Mouse (Mus musculus) right cerebral cortex, adult 18-20 months (tissue): ENCODE measurements at regions not wholly inside any gene's neighbourhood (a gene's known extent, or its start where the extent isn't known, plus 50 kb on each side); places are given as distances from the start of the nearest gene placed in this dataset.

Experiments used
- DNase-seq: peaks from one replicate; pipeline ENCODE4 v3.0.0; 2022; ENCODE audit warnings: mixed read lengths

DNA sequence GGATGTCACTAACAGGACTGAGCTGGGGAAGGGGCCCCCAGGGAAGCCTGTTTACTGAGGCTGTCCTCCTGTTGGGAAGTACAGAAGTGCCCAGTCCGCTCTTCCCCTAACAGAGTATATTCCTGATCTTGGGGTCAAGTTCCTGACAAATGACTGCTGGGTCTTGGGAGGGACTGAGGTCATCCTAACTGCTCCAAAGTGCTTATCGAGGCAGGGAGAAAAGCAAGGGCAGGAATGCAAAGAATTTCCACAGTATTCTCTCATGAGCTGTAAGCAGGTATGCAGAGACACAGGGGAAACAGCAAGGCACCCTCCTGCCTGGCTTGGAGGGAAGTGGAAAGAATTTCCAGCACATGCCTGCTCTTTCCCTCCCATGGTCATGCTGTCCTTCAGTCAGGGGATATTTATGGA, 107.9 kb downstream of the Oma1 start:
- no peak for DNase-seq

DNA sequence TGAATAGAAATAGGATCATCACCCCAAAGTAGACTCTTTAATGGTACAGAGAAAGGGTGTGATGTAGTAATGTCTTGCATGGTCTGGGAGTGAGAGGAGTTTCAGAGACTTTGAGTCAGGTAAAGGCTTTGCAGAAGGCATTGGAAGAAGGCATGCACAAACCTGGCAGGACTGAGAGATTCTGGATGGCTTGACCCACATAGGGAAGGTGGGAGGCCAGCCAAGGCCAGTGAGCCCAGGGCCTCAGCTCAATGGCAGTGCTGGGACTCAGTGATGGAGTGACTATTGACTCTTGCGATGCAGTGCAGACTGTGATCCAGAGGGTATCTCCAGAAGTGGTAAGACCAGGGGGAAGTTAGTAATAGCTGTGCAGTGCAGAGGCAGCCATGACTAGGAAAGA, 127.8 kb downstream of the Oma1 start:
- no peak for DNase-seq

DNA sequence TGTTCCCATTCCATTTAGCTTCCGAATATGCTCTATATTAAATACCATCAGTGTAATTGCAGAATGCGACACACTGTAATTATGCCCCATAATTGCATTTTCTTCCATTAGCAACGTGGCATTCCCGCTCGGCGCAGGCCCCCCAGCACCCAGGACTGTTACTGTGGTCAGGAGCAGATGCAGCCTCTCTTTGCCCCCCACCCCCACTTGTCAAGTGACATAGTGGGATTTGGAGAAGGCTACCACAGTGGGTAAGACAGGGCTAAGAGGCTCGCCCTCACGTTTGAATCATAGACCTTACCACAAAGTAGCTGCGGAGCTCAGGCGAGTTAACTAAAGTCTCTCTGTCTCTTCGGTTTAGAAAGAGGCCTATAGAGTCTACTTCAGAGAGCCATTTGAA, 128.3 kb downstream of the Oma1 start:
- DNase-seq, result no peak

DNA sequence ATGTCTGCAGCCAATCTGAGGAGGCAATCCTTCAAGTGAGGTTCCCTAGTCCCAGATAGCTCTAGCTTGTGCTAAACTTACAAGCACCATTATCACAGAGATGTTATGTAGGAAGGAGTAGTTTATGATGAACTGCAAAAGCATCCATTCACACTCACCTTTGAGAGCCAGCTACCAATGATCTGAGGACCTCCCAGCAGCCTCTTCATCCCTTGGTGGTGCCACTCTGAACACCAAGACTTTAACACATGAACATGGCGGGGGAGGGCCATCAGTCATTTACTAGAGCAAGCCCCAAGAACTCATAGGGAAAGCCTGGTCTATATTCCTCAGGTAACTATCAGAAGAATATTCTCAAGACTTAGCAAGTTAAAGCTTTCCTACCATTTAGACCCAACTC, 135.7 kb downstream of the Oma1 start:
- no peak for DNase-seq

DNA sequence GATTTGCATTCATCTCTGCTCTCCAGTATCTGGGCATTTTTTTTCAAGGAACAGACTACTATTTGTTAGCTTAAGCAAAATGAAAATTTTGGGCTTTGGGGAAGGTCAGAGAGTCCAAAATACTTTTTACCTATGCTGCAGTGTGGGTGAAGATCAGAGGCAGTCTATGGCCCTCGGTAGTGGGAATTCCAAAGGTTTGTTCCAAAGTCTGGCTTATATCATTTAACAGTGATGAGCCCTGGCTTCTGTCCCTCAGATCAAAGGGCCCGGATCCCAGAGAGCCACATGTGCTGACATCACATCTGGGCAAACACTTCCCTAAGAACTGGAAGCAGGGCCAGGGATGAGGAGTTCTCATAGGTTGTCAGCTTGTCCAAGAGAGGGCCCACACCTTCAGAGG, 136.5 kb downstream of the Oma1 start:
- DNase-seq, result no peak

DNA sequence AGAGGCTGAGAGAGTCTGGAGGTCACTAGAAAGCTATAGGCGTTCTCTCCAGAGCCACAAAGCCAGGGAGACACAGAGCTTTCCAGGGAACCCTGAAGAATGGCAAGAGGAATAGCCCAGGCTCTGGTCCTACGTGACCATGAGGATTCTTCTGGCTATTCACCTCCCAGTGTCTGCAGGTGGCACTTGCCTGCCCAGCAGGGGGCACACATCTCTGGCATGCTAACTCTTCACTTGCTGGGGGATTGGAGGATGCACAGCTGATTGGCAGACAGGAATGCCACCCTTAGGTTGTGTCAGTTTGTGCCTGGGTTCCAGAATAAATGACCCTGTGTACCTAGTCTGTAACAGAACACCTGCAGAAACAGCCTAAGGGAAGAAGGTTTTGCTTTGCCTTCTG, 141.8 kb downstream of the Oma1 start:
- DNase-seq, result no peak

DNA sequence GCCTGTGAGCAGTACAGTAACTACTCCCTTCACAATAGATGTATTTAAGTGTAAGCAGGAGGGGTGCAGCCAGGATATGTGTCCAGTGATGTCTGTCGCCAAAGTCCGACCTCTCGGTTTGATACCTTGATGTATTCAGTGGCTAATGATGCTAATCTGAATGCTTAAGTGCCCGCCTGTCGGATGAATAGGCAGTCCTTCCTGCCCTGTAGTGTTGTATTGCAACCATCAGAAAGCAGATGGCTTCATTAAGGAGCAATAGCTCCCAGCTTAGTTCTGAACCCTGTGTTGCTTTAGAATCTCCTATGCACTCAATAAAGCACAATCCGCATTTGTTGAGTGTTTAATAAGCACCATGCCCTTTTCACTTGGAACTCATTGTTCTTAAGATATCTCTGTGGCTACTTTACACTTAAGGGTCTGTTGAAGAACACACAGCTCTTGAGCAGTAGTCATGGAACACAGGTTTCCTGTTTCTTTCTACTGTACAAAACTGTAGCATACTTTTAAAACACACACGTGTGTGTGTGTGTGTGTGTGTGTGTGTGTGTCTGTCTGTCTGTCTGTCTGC, 152.5 kb downstream of the Oma1 start:
- DNase-seq, result no peak

DNA sequence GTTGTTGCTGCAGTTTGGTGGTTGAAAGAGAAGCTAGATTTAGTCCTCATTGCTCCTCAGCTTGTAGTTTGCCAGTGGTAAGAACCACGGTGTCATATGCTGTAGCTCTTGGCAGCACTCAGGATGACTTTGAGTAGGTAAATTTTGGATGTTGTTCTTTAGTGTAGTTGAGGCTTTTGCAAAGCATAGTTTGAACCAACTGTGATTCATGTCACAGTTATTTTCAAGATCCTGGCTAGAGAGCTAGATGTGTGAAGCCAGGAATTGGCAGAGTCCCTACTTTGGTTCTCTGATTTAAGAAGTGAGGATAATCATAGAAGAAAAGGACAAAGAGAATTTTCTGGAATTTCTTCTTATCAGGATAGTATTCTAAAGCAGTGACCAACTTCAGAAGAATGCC, 143.6 kb upstream of the Dab1 start:
- peak; percentile 11 for DNase-seq

DNA sequence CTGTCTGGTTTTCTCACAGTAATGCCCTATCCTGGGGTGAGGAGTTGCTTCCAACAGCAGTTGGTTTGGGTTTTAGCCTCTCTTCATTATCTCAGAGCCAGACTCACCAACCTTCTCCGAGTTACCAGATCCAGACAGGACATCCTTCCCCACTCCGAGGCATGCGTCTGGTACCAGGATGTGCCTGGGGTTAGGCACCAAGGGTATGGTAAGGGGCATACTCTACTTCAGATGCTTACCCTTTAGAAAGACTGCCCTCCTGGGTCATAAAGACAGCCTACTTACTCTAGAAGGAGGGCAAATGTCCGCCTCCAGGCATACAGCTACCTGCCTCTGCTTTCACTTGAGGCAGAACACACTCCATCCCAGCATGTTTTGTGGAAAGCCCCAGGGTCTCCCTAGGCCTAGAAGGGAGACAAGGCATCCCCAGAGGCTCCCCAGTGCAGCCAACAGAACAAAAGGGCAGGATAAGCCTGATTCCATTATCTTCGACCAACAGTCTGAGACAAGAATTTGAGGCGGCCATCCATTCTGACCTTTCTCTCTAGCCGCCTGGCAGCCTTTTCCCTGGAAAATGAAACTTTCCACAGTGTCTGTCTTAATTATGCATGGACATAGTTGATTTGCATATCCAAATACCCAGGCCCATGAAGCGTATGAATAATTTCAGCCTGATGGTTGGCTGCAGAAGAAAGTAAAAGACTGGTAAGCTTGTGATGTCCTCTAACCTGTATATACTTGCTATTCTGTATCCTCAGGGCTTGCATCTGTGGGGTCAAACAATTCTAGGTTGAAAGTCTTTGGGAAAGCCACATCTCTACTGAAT, 132.8 kb upstream of the Dab1 start:
- no peak for DNase-seq

DNA sequence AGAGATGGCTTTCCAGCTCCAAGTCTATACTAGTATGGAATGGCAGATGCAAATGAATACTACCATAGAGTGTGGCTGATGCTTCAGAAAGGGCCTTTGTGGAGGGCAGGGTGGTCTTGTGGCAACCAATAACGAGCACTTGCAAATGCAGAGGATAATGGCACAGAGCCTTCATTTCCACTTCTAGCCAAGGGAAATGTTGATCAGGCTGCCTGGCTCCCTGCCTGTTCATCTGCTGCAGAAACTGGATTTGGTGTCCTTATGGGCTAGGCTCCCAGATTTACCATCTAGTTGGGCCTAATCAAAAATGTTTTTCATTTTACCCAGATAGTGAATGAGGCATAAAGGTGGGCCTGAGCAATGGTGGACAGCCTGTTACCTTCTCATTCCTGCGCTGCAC, 110.7 kb upstream of the Dab1 start:
- DNase-seq, result peak; percentile 18

DNA sequence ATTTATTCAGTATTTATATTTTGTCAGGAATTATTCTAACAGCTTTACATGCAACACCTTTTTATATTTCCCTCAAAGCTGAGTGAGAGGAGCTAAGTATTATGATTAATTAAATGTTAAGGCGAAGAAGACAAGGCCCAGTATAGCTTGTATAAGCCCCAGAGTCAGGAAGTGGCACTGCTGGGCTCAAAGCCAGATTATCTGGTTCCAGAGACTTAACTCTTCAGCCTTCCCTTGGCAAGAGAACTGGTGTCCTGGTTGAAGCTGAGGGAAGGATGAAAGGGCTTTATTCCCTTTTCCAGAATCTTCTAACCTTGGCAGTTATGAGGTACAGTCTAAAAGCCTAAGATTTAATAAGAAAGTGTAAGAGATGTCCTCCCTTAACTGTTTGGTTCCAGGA, 106.3 kb upstream of the Dab1 start:
- DNase-seq, result no peak

DNA sequence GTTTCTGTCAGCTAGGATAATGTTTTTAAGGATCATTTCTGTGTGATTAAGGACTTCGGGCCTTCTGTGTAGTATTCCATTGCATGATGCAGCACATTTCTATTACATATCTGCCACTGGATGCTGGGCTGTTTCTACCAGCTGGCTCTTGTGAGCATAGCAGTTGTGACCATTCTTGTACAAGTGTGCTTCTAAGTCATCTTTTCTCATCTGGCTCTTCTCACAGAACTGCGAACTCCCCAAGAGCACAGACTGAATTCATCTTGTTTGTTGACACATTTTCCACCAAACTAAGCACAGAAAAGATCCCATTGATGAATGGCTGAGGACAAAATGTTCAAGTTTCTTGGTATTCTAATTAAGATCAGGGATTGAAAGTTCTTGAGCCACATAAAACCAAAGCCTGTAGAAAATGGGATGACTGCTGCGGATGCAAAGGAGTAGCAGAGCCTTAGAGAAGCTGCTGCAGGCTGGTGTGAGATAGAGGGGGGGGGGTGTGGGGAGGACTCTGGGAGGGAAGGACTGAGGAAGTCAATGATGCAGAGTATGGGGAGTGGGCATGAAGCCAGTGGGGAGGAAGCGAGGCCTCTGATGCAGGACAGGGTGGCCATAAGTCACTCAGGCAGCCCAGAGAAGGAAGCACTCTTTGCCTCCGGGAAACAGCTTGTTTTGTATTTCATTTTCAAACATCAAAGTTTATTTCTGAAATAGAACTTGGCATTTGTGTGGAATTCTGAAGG, 97.1 kb upstream of the Dab1 start:
- no peak for DNase-seq

DNA sequence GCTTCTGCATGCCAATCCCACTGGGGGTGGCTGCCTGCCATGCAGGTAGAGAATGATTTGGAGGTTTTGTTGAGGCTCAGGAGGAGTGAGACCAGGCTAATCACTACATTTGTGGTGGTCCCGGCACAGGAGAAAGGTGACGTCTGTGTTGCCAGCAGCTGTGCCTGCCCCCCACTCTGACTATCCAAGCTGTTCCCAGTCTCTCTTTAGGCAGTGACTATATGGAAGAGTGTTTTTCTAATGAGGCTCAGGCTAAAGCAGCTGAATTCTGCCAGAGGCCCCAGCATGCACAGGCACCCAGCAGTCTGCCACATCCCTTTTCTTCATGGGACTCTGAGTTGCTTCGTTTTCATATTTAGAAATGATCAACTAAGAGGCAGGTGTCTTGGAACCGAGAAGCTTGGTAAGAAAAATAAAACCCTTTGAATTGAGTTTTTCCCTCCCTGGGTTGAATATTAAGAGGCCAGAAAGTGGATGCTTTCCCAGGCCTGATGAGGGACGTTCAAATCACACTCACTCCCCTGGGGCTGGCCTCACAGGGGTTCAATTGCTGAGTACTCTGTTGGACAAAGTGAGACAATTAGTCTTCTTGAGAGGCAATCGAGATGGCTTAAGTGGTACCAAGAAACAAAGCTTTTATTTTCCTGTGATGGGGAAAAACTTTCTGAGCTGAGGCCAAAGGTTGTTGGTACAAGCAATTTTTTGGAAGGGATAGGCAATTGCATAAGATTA, 82.5 kb upstream of the Dab1 start:
- DNase-seq, result no peak

DNA sequence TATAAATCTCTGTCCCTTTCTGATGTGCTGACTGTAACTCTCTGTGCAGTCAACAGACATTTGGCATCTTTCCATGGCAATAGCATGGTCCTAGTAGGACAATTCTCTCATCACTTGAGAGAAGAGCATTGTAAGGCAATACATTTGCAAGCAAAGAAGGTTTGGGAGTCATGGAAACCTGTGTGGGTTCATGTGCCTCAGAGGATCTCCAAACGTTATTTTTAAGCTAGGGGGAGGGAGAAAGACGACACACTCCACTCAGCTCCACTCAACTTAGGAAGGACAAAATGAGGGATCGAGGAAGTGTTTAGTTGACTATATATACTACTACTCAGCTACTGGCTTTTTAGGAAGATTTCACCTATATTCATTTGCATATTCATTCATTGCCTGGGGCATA, 78.2 kb upstream of the Dab1 start:
- no peak for DNase-seq

DNA sequence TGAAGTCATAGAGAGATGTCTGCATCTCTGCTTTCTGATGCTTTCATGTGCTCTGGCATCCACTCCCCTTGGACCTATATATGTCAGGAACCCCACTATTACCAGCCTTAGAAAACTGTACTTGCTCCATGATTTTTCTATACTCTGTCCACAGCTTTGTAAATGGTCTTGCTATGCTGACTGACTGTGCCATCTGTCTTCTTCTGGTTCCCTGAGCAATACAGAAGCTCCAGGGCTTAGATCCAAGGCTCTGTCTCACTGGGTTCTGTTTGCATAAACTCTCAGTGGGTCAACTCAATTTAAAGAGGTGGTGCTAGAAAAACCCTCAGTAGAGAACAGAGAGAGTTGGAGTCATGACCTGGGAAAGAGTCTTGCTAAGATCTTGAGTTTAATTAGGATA, 71.9 kb upstream of the Dab1 start:
- DNase-seq, result no peak

DNA sequence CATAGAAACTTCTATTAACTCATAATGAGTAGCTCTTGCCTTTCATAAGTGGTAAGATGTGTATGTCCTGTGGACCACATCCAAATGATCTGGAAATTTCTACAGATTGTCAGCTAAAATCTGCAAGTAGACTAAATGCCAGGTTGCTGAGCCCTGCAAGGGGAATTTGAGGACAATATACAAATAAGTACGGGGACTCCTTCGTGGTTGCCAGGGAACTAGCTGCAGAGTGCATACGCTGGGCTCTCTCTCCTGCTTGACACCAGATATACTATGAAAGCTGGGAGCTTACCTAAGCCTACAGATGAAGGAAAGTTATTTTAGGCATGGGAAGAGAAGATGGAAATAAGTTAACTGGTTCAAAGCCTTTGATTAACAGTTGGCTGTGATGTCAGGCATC, 66.7 kb upstream of the Dab1 start:
- DNase-seq, result no peak

DNA sequence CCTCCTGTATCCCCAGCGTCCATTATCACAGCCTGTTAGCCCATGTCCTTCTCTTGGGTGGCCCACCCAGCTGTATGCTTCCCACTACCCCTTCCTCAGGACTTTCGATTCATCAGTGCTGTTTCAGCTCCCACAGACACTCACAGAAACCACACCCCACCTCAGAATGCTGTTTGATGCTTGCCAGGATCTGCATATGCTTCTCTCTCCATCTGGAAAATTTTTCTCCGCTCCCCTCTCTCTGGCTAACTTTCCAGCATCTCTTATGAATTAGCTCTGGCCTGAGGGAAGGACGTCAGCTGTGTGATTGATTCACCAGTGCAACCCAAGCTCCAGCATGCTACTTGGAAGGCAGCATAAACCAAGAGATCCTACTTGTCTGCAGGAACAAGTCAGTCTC, 66.0 kb upstream of the Dab1 start:
- DNase-seq, result no peak

DNA sequence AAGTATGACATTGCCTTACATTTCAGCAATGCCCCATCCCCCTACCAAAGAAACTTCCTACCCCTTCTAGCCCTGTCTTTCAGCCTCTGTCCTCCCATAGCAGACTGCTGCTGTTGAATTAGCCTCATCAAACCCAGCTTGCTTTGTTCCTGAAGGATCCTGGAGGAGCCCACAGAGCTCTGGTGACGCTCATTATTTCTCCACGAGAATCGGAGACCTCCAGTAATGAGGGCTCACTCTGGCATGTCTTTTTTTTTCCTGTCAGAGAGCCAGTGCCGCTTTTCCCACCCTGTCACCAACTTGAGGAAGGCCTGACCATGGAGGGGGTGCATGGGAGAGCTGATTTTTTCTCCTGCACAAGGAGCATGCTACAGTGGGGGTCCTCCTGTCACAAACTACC, 64.6 kb upstream of the Dab1 start:
- no peak for DNase-seq
